Mouse (Mus musculus) ES-E14 (cell line): Measurements from ENCODE around the gene Tmem245. TPM values are rescaled to one million over a fixed set of nuclear protein-coding genes. Genes with fewer than 3 reads are reported as not detected.

ENCODE experiments used
- DNase-seq: peaks from one replicate; pipeline ENCODE4 v3.0.0-alpha.2; 2013; ENCODE audit warnings: low read depth, low spot score
- H3K27ac ChIP-seq: 2 replicates; pipeline ENCODE4 v1.5.1; 2012; ENCODE audit warnings: low read depth, mild to moderate bottlenecking, low read length, moderate library complexity, mixed read lengths; ENCODE audit not compliant: poor library complexity, insufficient read depth, severe bottlenecking
- H3K36me3 ChIP-seq: 2 replicates; pipeline ENCODE4 v1.6.1; 2012; ENCODE audit warnings: mild to moderate bottlenecking, low read length, moderate library complexity, mixed read lengths; ENCODE audit not compliant: control insufficient read depth, poor library complexity, insufficient read depth, severe bottlenecking
- H3K4me1 ChIP-seq, 2 experiments: fragments of 150-350 bp in 1 of 2; sonication (generic) in 1 of 2; 2 replicates each; pipeline ENCODE4 v1.6.1; 2012; ENCODE audit warnings: low read length in 2 of 2, mild to moderate bottlenecking in 1 of 2, mixed read lengths in 1 of 2; ENCODE audit not compliant: control insufficient read depth in 2 of 2, insufficient read depth in 2 of 2, poor library complexity in 1 of 2
- H3K4me3 ChIP-seq, 2 experiments: fragments of 150-350 bp in 1 of 2; sonication (generic) in 1 of 2; 2 replicates each; pipeline ENCODE4 v1.5.1; 2012; ENCODE audit warnings: low read length in 2 of 2, low read depth in 1 of 2, mild to moderate bottlenecking in 1 of 2, mixed read lengths in 1 of 2; ENCODE audit not compliant: insufficient read depth in 1 of 2, poor library complexity in 1 of 2, severe bottlenecking in 1 of 2
- H3K9ac ChIP-seq: 2 replicates; pipeline ENCODE4 v1.6.1; 2012; ENCODE audit warnings: low read depth, mild to moderate bottlenecking, low read length, mixed read lengths; ENCODE audit not compliant: poor library complexity, insufficient read depth, severe bottlenecking
- H3K9me3 ChIP-seq: fragments of 150-350 bp; sonication (generic); 2 replicates; pipeline ENCODE4 v1.6.1; 2012; ENCODE audit warnings: low read depth, mild to moderate bottlenecking, low read length; ENCODE audit not compliant: control insufficient read depth, insufficient read depth
- CHD2 ChIP-seq: IDR thresholded peaks from 2 replicates; pipeline ENCODE4 v1.6.1; 2014; ENCODE audit warnings: mild to moderate bottlenecking, low read depth, low read length, inconsistent platforms
- HCFC1 ChIP-seq: IDR thresholded peaks from 2 replicates; pipeline ENCODE4 v1.6.1; 2012; ENCODE audit warnings: low read length, inconsistent platforms, borderline replicate concordance; ENCODE audit not compliant: insufficient read depth
- MAFK ChIP-seq: IDR thresholded peaks from 2 replicates; pipeline ENCODE4 v1.6.1; 2014; ENCODE audit warnings: mild to moderate bottlenecking, low read depth, low read length, inconsistent platforms; ENCODE audit not compliant: insufficient read depth
- ZC3H11A ChIP-seq: IDR thresholded peaks from 2 replicates; pipeline ENCODE4 v1.6.1; 2012; ENCODE audit warnings: low read depth, mild to moderate bottlenecking, inconsistent platforms, low read length, borderline replicate concordance
- ZNF384 ChIP-seq: IDR thresholded peaks from 2 replicates; pipeline ENCODE4 v1.6.1; 2012; ENCODE audit warnings: low read depth, low read length, inconsistent platforms
- in situ Hi-C, 2 experiments: fragments of 600-800 bp; cut with MboI; formaldehyde crosslinking; loops; one replicate each; pipeline ENCODE4 v1.15.1; 2025; ENCODE audit warnings: low sequenced_read_pairs in 2 of 2, inconsistent platforms in 1 of 2; ENCODE audit not compliant: unreplicated experiment in 2 of 2
- total RNA-seq: library from RNA; depleted of rRNA; stranded (reverse); fragments of 300-350 nt; gene quantifications from 2 replicates; pipeline ENCODE4 v1.2.3, GENCODE M21; 2012

Gene Tmem245
- total RNA-seq, 1 experiment: 54.9 TPM

DNA sequence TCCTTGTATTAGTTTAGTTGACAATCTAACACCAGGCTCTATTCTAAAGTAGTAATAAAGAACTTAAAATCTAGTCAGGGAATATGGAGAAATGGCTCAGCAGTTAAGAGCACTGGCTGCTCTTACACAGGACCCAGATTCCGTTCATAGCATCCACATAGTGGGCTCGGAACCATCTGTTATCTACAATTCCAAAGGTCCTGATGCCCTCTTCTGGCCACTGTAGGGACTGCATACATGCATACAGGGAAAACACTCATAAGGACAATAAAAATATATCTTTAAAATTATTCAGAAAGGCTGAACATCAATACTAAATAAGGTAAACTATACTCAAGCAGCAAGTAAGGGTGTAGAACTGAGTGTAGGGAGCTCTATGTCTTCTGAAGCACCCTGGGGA is 45.6 kb downstream of the Tmem245 start:
- peaks cover 40% of the 10 kb centered on the region for H3K36me3 ChIP-seq
- in situ Hi-C loops: no loop called here
- TF ChIP-seq MAFK: no peak
- no peak for TF ChIP-seq HCFC1
- TF ChIP-seq CHD2: no peak
- TF ChIP-seq ZNF384: no peak
- no peak for TF ChIP-seq ZC3H11A

GRCm38 (mm10) chr4:56899216-56899615 is 48.0 kb downstream of the Tmem245 start:
- Histone ChIP-seq H3K36me3 (peaks cover 43% of the 10 kb centered on the region), H3K27ac (peak overlapping the region; percentile 57; the same call in 1 of the 2 replicates), H3K9me3 (no peaks in the 10 kb centered on the region), H3K4me1 (peaks cover 15% of the 10 kb centered on the region in 2 experiments), H3K4me3 (no peak overlapping the region), H3K9ac (no peak overlapping the region)
- TF ChIP-seq ZNF384 (no peak), CHD2 (no peak), MAFK (no peak), HCFC1 (no peak), ZC3H11A (no peak)
- in situ Hi-C loops: no loop called here
- no peak for DNase-seq

More for the DNA sequence above, 45.6 kb downstream of the Tmem245 start:
- Histone ChIP-seq H3K9me3 (no peaks in the 10 kb centered on the region), H3K4me3 (no peak overlapping the region), H3K4me1 (peaks cover 10 to 16% of the 10 kb centered on the region in 2 experiments), H3K27ac (no peak overlapping the region), H3K9ac (no peak overlapping the region)
- DNase-seq: no peak

GRCm38 (mm10) chr4:56897511-56897910 is 49.7 kb downstream of the Tmem245 start:
- no peak overlapping the region for H3K4me3 ChIP-seq
- peaks cover 19 to 21% of the 10 kb centered on the region in 2 experiments for H3K4me1 ChIP-seq
- H3K36me3 ChIP-seq: peaks cover 33% of the 10 kb centered on the region
- H3K9me3 ChIP-seq: no peaks in the 10 kb centered on the region
- in situ Hi-C loops: no loop called here
- TF ChIP-seq ZNF384 (no peak), MAFK (no peak), CHD2 (no peak), HCFC1 (no peak), ZC3H11A (no peak)
- no peak for DNase-seq
- H3K9ac ChIP-seq: no peak overlapping the region
- H3K27ac ChIP-seq: 0 out of 2 replicates have a peak overlapping the region, but pooled peaks have one; percentile 66

DNA sequence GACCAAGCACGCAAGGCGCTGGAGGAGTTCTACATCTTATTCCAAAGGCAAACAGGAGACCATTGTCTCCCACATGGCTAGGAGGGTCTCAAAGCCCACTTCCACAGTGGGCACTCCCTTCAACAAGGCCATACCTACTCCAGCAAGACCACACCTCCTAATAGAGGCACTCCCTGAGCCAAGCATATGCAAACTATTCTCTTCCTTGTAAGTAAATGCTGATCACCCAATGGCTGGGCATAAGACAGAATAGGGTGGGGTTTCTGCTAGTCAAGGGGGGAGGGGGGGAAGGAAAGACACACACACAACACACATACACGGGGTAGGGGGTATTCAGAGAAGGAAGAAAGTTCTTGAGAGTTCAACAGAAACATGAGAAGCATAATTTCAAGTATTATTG is 53.0 kb downstream of the Tmem245 start:
- DNase-seq: no peak
- H3K36me3 ChIP-seq: peaks cover 26% of the 10 kb centered on the region
- in situ Hi-C loops: no loop called here

GRCm38 (mm10) chr4:56892501-56893115 is 54.6 kb downstream of the Tmem245 start:
- peaks cover 10 to 11% of the 10 kb centered on the region in 2 experiments for H3K4me1 ChIP-seq
- peaks cover 24% of the 10 kb centered on the region for H3K36me3 ChIP-seq
- H3K9ac ChIP-seq: no peak overlapping the region
- in situ Hi-C loops: no loop called here
- TF ChIP-seq ZC3H11A (no peak), ZNF384 (no peak), CHD2 (no peak), MAFK (no peak), HCFC1 (no peak)
- H3K9me3 ChIP-seq: no peaks in the 10 kb centered on the region
- no peak overlapping the region for H3K4me3 ChIP-seq
- H3K27ac ChIP-seq: no peak overlapping the region
- no peak for DNase-seq

More for the DNA sequence above, 53.0 kb downstream of the Tmem245 start:
- no peak for TF ChIP-seq ZC3H11A
- TF ChIP-seq CHD2: no peak
- Histone ChIP-seq H3K9me3 (no peaks in the 10 kb centered on the region), H3K4me1 (peaks cover 19% of the 10 kb centered on the region in 2 experiments), H3K27ac (no peak overlapping the region; the same call in 1 of the 2 replicates), H3K4me3 (no peak overlapping the region), H3K9ac (no peak overlapping the region)
